Mouse (Mus musculus) testis, postnatal 14 days (tissue): Measurements from ENCODE around the gene Snurf.

Experiments
- DNase-seq: peaks from one replicate; pipeline ENCODE4 v3.0.0; 2021; ENCODE audit warnings: low spot score

The Snurf gene

DNA sequence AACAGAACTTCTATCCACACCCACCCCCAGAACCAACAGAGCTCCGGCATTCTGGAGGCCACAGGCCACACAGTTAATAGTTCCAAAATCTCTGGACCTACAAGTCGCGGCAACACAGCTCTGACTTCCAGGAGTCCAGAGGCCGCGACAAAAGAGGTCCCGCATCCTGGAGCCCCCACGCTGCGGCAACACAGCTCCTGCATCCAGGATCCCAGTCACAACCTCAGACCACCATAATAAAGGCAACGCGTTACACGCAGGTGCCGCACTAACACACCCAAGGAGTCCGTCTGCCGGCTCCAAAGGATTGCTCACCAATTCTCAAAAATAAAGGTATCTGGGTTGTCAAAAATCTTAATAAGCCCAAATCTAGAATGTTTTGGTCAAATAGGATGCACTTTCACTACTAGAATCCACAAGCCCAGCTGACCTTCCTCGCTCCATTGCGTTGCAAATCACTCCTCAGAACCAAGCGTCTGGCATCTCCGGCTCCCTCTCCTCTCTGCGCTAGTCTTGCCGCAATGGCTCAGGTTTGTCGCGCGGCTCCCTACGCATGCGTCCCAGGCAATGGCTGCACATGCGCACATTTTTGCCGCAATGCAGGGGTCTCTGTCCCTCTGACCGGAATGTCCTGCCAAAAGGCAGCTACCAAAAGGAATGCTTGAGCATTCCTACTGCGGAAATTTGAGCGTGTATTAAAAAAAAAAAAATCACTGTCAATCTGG, at the start of gene Snurf, which contains the start of gene Gm38393:
Gene Snurf (minus strand): TSS at position 444 of the 725 bp plus-strand sequence.
Gene Gm38393 (minus strand): TSS at position 459 of the 725 bp plus-strand sequence.
- DNase-seq = peak; percentile 52

DNA sequence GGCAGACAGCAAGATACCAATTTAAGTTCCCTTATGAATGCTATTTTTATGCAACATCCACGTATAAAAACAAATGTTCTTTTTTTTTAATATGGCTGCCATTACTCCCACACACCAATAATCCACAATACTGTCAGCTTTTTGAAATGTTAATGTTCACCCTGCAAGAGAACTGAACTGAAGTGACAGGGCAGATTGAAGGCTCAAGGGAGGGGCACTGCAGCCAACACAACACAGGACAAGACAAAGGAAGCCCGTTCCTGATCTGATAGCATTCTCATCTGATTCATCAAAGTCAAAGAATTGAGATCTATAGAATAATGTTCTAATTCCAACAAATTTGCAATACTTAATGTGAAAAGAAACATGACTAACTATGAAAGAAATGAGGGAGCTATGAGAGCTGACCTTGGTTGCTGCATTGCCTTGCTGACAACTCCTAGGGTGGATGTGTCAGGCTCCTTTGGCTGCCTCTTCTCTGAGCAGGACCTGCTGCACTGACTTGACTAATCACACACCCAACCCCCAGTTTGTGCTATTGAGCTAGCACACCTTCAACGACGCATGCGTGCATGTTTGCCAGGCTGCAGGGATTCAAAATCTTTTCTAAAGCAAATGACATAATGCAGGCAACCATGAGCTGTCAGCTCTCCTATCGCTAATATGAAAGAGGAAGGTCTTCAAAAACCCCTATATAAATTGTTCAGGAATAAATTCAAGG, 42.8 kb upstream of the Snurf start:
- no peak for DNase-seq

DNA sequence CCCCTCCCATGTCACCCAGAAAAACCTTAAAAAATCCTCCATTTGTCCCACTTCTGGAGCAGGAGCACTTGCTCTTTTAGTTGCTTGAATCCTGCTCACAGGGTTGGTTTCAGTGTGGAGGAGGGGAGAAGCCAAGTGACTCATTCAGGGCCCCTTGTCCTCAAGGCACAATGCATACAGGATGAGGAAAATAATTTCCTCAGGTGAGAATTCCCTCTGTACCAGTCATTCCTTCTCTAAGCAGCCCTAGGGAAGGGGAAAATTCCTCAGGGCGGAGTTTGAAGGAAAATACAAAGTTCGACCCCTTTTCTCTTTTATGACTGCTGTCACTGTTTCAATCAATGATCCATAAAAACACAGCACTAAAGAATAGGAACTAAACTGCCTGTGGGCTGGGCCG, 8.3 kb upstream of the Snurf start:
- no peak for DNase-seq

DNA sequence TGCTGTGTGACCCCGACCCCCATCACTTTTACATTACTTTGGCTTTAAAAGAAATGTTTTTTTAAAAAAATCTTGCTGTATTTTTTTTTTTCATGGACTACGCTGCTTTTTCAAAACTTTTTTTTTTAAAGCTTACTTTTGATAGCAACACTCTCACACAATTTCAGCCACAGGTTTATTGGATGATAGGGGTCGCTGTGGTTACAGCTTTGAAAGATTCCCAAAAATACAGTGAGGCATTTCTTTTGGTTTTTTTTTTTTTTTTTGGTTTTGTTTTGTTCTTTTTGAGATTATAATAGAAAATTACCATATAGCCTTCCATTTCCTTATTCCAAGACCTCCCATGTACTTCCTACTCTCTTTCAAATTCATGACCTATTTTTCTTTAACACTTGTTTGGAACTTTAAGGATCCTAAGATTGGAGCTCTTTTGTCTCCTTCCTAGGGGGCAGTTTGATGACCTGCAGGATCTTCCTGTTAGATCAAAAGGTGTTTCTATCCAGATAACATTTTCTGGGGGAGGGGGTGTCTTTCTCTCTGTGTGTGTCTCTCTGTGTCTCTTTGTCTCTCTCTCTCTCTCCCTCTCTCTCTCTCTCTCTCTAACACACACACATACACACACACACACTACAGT, 3.0 kb upstream of the Snurf start:
- DNase-seq = no peak

DNA sequence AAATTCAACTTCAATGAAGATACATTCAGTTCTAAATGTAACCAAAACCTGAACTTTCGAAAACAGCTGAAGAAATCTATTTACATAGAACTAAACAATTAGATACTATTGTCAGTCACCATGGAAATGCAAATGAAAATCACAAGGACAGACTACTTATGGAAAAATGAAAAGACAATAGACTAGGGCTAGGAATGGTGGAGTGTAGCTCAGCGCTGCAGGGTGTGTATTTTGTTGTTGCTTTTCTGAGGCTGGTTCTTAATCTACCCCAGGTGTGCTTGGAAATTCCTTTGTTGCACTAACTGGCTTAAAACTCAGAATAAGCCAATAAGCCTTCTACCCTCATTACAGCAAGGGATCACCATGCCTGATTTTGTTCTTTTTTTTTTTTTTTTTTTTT, 1.4 kb upstream of the Snurf start:
- no peak for DNase-seq

DNA sequence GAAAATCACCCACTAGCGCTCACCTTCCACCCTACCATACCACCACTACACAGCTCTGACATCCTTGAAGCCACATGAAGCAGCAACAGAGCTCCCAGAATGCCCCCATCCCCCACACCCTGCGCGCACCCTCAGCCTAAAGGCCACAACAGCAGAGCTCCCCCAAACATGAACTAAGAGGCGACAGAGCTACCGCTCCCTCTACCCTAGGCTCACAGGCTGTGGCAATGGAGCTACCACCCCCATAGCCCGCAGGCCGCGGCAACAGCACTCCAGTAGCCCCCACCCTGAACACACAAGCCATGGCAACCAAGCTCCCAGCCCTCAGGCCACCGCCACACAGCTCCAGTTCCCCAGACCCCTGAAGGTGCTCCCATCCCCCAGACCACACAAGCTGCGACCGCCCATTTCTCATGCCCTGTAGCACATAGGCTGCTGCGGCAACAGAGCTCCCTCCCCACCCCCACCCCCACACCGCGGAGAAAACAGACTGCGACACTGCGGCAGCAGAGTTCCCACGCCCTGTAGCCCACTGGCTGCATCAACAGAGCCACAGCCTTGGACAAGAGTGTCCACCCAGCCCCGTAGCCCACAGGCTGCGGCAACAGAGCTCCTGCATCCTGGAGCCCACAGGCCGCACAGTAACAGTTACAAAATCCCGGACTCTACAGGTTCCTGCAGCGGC, 786 bp downstream of the Snurf start:
- DNase-seq = peak; percentile 13

DNA sequence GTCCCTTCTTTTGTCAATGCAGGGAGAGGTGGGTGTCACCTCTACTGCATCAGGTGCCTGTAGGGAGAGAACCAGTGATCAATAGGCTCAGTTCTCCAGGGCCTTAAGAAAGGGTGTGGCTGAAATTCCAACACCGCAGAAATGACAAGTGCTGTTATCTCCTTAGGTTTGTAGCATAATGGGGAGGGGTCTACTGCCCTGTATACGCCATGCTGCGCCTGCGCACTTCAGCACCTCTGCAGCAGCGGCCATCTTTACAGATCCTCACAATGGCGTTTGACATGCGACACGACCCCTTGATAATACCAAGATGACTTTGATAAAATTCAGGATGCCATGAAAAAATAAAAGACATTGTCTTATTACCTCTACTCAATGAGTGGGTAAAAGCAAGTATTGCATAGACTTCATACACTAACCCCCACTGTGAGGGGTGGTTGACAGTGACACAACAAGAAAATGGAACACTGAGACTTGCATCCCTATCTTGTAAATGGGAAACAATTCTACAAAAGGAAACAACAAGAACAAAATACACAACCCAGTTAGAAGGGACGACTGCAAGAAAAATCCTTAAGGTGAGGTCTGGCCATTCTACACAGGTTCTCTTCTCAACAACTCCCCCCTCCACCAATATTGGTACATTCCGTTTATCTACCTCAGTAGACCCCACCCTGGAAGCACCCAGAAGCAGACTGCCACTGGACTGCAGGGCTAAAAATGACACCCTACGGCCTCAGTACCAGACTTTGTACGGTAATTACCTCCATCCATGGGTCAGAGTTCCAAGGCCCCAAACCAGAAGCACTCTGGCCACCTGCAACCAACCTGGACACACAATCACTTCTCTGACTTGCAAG, 1.6 kb downstream of the Snurf start:
- DNase-seq = peak; percentile 16

DNA sequence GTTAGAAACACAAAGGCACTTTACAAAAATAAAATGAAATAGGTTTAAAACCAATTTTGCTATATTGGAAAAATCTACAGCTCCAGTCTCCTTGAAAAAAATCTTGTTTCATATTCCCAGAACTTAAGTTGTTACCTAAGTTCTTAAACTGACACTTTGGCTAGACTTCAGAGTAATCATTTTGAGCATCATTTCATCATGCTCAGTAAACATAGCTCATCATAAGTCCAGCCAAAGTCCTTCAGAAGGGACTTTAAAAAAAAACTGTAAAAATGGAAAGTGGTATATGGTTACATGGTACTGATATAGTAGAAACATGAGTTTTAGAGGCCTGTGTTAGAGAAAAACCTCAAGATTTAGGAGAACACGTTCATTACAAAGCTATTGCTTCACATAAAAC, 26.2 kb downstream of the Snurf start:
- no peak for DNase-seq
